Mouse (Mus musculus): Measurements from ENCODE around the gene Zfp383. TPM values are rescaled to one million over a fixed set of nuclear protein-coding genes. Genes with fewer than 3 reads are reported as not detected.
"Not testable (repeated sequence)": the region's sequence is repeated elsewhere in the genome, so short reads cannot be mapped to it uniquely, and the experiment has no call there.

Gene Zfp383
- total RNA-seq (2021), result 1 to 10 TPM; 7.3 to 8.1 TPM
- long read RNA-seq, experiment 1, partial matches to known transcripts, result 0 of 3 reads
- long read RNA-seq, experiment 1, other reads (novel, unspliced or antisense), result 0 of 3 reads
- long read RNA-seq, experiment 2, result 0 reads

DNA sequence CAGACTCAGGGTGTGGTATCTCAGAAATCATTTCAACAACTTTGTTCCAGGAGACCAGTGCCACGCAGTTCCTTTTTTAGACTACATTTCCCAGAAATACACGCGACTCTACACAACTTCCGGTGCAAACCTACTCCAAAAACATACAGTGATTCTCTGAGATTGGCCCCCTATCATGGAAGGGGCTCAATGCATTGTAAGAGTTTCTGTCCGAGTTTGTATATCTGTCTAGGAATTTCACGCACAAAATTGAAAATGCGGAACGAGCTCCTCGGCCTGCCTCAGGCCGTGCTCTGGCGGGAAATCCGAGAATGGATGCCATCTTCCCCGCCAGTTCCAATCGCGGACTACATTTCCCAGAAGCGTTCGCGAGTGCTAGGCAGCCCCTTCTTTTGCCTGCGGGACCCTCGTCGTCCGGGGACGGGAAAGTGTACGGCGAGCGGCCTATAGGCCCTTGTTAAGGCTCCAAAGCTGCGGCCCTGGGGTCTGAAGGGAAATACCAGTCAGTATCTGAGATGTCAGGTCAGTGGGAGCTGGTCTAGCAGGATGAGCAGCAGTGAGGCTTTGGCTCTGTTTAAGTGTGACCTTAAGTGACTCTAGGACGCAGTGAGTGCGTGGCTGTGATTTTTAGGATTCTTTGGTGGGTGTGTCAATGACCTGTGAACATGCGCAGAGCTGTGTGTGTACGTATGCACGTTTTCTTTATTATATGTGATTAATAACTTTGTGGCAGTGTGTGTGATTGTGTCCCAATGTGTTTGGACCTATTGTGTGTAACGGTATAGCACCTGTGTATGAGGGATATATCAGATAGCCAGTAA is at the start of gene Zfp383:
TSS of gene Zfp383 (plus strand) at position 94 of the 821 bp plus-strand sequence.
- intact Hi-C loops (cut with DNase I), result loop anchor here (5.0 kb wide), 1 partner anchor 91 kb away; the partner anchor contains the start of gene Zfp790
- DNase-seq, result peak; percentile 80 to 87

DNA sequence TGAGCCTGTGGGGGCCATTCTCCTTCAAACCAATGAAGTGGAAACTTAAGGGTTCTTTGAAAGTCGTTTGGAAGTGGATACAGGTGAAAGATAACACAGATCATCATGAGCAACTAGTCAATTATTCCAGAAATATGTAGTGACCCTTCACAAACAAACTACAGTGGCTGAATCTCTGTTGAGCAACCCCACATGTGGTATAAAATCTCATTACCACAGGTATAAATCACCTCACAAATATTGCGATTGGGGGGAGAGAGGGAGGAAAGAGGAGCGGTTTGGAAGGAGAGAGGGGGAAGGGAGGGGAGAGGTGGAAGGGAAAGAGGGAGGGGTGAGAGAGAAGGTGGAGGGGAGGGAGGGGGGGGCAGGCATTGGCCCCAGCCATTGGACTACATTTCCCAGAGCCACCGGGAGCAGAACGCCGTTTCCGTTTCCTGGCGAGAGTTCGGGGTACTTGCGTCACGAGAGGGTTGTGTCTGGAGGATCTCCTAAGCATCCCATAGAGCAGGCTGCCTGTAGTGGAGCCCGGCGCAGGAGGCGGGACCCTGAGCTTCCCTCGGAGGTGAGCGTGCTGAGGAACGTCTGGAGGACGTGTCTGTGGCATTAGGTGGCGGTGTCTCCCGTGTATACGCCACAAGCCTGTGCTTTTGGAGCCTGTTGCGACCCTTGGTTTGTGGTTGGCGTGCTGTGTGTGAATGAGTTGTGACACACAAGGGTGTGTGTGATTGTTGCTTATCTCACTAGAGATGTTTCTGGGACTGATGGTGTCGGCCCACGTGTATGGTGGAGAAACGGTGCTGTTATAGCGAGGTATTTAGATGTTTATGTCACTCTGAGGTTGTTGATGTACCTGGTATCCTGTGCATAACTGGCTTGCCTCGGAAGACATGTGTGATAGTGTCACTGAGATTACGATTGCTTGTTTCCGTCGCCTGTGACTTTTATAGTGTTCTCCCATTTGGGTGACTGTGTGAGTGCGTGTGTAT is 48.2 kb upstream of the Zfp383 start, which contains the start of gene Zfp420:
TSS of gene Zfp420 (plus strand) at position 448 of the 986 bp plus-strand sequence.
- DNase-seq, result peak; percentile 82 to 89
- intact Hi-C loops (cut with DNase I), result loop anchor here (5.0 kb wide), 3 partner anchors 42 to 92 kb away; partner anchors contain the start of genes Zfp74 and Zfp790

DNA sequence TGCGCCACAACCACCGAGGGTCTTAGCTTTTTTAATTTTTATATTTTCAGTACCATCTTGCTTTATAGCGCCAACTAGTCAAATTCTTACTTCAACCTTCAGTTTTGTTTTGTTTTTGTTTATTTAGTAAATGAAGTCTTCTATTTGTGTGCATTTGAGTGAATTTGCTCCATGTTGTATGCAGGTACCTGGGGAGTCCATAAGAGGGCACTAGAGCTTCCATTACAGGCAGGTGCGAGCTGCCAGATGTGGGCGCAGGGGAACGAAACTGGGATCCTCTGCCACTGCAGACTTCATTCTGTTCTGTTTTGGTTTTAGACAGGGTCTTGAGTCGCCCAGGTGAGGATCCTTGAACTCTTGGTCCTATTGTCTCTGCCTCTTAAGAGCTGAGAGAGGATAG is 46.4 kb upstream of the Zfp383 start:
- DNase-seq, result no peak
- intact Hi-C loops (cut with DNase I), result loop anchor here (5.0 kb wide), 2 partner anchors 41 to 91 kb away; partner anchors contain the start of gene Zfp74

DNA sequence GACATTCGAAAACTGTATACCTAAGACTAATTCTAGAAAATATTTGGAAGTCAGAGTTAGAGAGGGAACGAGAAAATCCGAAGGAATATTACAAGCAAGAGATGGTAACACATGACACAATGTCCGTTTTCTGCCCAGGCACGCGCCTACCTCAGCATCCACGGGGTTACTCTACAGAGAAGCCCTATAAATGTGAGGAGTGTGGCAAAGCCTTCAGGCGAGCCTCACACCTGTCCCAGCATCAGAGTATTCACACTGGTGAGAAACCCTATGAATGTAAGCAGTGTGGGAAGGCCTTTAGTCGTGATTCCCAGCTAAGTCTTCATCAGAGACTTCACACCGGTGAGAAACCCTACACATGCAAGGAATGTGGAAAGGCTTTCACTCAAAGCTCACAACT is 33.8 kb upstream of the Zfp383 start:
- no peak for DNase-seq
- intact Hi-C loops (cut with DNase I), result no loop called here

DNA sequence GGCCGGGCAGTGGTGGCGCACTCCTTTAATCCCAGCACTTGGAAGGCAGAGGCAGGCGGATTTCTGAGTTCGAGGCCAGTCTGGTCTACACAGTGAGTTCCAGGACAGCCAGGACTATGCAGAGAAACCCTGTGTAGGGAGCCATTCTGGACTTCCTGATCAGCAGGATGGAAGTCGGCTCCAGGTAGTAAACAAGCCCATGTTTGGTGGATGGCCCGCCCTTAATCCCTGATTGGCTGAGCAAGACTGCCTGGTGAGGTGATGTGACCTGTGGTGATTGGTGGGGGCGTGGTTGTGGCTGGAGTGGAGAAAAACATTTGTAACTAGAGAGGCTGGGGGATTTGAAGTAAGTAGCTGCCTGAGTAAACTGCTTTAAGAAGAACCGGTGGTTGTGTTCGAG is 30.5 kb upstream of the Zfp383 start:
- intact Hi-C loops (cut with DNase I); DNase-seq: not testable (repeated sequence)

DNA sequence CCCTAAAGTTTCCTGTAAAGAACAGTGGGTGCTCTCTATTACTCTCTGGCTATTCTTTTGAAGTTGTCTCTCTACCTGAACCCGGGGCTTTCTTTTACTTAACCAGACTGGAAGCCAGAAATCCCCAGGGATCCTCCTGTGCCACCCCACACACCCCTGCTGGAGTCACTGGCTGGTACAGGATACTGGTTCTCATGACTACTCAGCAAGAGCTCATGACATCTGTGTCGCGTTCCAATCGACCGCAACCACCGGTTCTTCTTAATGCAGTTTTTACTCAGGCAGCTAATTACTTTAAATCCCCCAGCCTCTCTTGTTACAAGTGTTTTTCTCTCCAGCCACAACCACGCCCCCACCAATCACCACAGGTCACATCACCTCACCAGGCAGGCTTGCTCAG is 28.0 kb upstream of the Zfp383 start:
- no peak for DNase-seq
- intact Hi-C loops (cut with DNase I), result no loop called here

DNA sequence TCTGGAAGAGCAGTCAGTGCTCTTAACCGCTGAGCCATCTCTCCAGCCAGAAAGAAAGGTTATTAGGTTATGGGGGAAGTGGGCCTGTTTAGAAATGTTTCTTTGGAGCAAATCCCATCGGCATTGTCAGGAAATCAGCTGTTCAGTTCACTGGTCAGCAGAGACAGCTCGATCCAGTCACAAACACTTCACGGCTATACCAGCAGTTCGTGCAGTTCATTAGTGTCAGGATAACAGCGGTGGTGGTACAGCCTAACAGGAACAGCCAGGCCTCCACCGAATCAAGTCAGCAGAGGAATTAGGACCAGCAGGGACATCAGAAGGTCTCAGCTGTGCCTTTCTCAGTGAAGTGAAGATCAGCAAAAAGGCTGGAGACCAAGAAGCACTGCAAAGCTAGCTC is 27.1 kb upstream of the Zfp383 start:
- intact Hi-C loops (cut with DNase I), result no loop called here

DNA sequence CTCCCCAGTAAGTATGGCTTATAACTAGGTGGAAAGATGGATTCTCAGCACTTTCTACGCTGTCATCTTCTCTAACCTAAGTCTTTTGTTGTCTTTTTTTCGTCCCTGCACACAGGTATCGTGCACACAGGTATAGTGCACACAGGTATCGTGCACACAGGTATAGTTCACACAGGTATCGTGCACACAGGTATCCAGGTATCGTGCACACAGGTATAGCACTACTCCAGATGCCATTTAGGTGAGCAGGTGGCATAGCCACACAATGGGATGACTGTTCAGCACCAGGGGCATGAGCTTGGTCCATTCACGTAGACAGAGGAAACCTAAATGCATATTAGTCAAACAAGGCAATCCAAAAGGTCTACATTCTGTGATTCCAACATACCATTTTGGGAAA is 17.5 kb upstream of the Zfp383 start:
- intact Hi-C loops (cut with DNase I), result no loop called here
- DNase-seq, result no peak

More for the DNA sequence above, 27.1 kb upstream of the Zfp383 start:
- no peak for DNase-seq

DNA sequence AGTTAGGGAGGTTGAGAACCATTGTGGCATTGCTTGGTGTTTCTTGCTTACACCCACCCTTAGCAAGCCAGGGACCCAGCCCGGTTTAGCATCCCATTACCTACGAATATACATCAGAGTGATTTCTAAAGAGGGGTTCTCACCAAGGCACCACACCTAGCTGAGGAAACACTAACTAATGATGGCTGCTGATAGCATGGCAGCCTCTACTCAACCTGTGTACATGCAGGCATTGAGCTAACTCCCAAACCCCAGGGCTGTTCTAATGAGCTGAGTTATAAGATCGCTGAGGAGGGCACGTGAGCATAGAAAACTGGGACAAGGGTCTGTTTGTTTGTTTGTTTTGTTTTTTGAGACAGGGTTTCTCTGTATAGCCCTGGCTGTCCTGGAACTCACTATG is 15.3 kb upstream of the Zfp383 start:
- DNase-seq, result no peak
- intact Hi-C loops (cut with DNase I), result no loop called here

DNA sequence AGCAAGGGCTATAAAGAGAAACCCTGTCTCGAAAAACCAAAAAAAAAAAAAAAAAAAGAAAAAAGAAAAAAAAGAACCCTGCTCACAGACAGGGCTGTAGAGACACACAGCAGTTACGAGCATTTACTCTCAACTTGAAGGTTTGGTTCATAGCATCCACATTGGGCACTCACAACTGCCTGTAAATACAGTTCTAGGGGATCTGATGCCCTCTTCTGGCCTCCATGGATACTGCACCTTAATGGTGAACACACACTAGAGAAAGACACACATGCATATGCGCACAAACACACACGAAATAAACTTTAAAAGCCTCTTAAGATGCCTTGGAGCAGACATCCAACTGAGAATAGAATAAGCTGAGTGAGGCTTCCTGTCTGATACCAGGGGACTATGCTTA is 9.7 kb upstream of the Zfp383 start:
- no peak for DNase-seq
- intact Hi-C loops (cut with DNase I), result no loop called here

DNA sequence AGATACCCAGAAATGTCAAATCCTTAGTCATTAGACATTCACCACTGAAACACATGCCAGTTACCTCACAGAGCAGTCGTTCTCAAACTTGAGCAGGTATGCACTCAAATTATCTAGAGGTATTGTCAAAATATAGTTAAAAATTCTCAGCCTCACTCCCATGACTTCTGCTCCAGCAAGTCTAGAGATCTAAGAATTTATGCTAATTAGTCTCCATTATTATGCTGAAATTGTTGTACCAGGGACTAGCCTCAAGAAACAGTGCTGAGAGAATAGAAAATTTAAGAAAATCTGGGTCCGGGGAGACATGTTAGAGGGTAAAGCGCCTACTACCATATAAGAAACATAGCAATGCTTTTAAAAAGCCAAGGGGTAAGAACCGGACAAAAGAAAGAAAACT is 3.9 kb upstream of the Zfp383 start:
- DNase-seq, result no peak

DNA sequence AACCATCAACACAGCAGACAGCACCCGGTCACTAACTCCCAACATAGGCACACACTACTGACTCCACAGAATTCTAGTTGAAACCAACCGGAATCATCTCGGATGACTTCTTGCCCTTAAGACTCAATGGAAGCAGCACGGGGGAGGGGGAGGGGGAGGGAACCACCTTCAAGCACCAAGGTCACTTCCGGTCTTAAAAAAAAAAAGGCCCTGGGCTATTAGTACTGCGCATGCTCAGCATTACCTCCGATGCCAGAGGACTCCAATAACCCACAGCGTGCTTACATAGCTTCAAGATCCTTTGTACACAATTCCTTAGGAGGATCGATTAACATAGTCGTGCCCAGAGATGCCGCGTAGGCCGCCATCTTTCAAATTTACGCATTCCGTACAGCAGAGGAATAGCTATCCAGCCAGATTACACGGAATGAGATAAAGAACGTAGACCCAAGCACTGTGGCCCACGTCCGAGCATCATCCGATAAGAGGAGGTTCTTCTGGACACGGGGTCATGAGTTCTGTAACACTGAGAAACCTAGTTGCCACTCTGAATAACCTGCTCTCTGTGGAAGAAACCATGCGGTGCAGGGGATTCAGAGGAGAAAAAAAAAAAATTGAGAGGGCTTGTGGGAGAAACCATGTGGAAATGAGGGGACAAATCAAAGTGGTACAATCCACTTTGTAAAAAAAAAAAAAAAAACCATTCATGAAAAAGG is 1.9 kb upstream of the Zfp383 start, which contains the start of gene Zfp27:
TSS of gene Zfp27 (minus strand) at position 607 of the 716 bp plus-strand sequence.
- intact Hi-C loops (cut with DNase I), result loop anchor here (5.0 kb wide), 1 partner anchor 89 kb away; the partner anchor contains the start of gene Zfp790
- peak; percentile 47 to 52 for DNase-seq

More for the DNA sequence above, 3.9 kb upstream of the Zfp383 start:
- intact Hi-C loops (cut with DNase I), result loop anchor here (5.0 kb wide), 1 partner anchor 42 kb away; no protein-coding TSS in a partner anchor

DNA sequence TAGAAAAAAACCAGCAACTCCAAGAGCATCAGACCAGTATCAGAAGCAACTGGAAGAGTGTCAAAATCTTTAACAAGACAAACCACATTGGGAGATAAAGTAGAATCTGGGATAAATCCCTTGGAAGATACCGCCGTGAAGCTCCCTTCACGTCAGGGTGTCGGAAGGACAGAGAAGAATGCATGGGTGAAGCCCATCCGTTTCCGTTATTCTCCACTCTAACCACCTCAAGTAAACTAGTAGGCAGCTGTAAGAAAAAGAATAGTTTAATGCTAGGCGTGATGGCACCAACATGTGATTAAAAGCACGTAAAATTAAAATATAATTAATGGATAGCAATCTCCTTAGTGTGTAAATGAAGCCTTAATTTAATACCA is 1.4 kb upstream of the Zfp383 start:
- DNase-seq, result no peak
- intact Hi-C loops (cut with DNase I), result loop anchor here (5.0 kb wide), 1 partner anchor 89 kb away; the partner anchor contains the start of gene Zfp790

DNA sequence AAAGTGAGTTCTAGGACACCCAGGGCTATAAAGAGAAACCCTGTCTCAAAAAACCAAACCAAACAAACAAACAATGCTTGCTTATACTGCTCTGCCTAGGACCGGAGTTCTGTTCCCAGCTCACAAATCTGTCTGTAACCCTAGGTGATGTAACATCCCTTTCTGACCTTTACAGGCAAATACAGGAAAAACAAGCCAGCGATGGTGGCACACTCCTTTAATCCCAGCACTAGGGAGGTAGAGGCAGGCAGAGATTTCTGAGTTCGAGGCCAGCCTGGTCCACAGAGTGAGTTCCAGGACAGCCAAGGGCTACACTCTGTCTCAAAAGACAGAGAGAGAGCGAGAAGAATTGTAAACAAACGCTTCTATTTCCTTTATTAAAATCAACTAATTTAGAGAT is 817 bp upstream of the Zfp383 start:
- no peak for DNase-seq
- intact Hi-C loops (cut with DNase I), result loop anchor here (5.0 kb wide), 1 partner anchor 90 kb away; the partner anchor contains the start of gene Zfp790

DNA sequence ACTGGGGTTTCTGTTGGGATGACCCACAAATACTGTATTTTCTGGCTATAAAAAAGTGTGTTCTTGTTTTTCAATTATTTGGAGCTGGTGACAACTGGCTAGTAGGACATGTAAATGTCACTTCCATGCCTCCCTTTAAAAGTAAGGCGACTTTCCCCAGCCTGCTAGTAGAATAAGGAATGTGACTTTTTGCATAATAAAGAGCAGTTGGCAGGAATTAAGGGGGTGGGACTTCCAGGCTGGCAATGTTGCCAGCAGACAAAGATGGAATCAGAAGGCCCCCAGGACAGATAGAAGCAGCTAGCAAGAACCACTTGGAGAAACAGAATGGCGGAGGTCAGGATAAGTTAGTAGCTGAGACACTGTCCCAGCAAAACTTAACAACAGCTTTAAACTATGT is 2.2 kb downstream of the Zfp383 start:
- DNase-seq, result no peak
- intact Hi-C loops (cut with DNase I), result loop anchor here (5.0 kb wide), 2 partner anchors 42 to 143 kb away; partner anchors contain the start of genes Zfp74 and Zfp84

DNA sequence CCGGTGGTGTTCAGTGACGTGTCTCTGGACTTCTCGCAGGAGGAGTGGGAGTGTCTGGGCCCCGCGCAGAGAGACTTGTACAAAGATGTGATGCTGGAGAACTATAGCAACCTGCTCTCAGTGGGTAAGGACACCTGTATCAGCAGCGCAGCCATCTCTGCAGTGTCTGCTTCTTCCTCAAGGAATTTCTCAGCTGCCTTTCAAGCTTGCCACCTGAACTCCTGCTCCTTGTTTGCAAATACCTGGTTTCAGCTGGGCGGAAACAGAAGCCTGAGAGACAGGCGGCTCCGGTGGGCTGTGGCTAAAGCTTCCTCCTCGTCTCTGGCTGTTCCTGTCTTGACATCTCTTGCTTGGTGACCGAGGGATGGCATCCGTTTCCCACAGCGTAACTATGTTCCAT is 4.1 kb downstream of the Zfp383 start:
- intact Hi-C loops (cut with DNase I), result loop anchor here (5.0 kb wide), 2 partner anchors 40 to 145 kb away; partner anchors contain the start of genes Zfp74 and Zfp84
- DNase-seq, result no peak

DNA sequence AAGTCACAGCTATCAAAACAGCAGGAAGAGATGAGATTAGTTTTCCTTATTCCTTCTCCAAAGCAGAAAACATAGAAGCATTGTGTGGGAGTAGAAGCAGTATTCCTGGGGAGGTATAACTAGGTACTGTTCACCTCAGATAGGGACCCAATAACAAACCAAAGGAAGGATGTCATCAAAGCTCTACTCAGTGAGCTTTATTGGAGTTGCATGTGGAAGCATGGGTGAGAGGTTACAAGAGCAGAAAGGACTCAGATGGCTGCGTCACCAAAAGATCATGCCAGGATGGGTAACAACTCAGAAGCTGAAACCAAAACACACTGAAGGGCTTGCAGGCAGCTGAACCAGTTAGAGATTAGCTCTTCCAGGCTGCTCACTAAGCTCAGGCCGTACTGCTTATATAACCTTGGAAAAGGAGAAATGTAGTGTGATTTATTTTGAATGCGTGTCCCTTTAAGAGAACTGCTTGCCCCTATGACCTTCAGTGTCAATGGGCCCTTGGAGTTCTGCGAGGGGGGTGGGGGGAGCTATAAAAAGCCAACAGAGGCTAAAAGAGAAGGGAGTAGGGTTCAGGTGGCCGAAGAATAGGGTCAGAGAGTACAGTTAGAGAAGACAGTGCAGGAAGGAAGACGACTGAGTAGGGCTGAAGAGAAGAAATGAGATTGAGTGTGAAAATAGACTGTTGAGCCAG is 9.5 kb downstream of the Zfp383 start:
- no peak for DNase-seq
- intact Hi-C loops (cut with DNase I), result no loop called here

DNA sequence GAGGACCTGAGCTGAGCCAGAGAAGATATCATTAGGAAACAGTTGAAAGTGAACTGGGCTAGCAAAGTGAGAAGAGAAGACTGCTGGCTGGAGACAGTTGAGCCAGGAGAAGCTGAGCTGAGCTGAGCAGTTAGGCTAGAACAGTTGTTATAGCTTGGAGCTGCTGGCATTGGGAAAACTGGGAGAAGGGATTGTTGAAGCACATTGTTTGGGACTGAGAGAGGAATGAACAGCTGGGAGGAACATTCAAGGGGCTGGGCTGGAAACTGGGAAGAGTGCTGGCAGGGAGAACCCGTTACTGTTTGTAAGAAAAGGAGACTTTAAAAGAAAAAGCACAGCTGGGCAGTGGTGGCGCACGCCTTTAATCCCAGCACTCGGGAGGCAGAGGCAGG is 10.0 kb downstream of the Zfp383 start:
- intact Hi-C loops (cut with DNase I), result no loop called here

More for the DNA sequence above, 10.0 kb downstream of the Zfp383 start:
- peak in 1 of 2 experiments; percentile 3 for DNase-seq
